Mouse (Mus musculus) megakaryocyte, embryonic 14.5 days (primary cell): Measurements from ENCODE around the gene Milr1.
"Not testable (repeated sequence)": the region's sequence is repeated elsewhere in the genome, so short reads cannot be mapped to it uniquely, and the experiment has no call there.

Experiments used
- FLI1 ChIP-seq: IDR thresholded peaks from 2 replicates; pipeline ENCODE4 v1.6.1; 2012; ENCODE audit warnings: low read length, inconsistent platforms, mixed read lengths
- GATA1 ChIP-seq: IDR thresholded peaks from 3 replicates; pipeline ENCODE4 v1.6.1; 2012; ENCODE audit warnings: mixed read lengths, low read length, inconsistent platforms, borderline replicate concordance

GRCm38 (mm10) chr11:106749557-106750120 is 1.4 kb upstream of the Milr1 start:
- not testable (repeated sequence) for TF ChIP-seq GATA1, FLI1
